Mouse (Mus musculus) frontal cortex, adult (tissue): ENCODE results near the gene Tas2r135.

Experiments
- ATAC-seq: cut with Nextera tagmentation; 2 replicates; pipeline ENCODE4 v1.9.2; 2017; ENCODE audit warnings: mild to moderate bottlenecking, moderate library complexity, mixed read lengths; ENCODE audit not compliant: low TSS enrichment

The Tas2r135 gene

DNA sequence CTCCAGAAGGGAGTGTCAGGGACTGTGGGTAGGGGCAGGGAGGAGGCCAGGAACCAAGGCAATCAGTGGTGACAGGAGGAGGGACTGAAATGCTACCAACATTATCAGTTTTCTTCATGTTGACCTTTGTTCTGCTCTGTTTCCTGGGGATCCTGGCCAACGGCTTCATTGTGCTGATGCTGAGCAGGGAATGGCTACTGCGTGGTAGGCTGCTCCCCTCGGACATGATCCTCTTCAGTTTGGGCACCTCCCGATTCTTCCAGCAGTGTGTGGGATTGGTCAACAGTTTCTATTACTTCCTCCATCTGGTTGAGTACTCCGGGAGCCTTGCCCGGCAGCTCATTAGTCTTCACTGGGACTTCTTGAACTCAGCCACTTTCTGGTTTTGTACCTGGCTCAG lies 29.2 kb downstream of the Tas2r135 start, which contains the start of gene Tas2r126:
Tas2r126 (plus strand) TSS at position 90 of the 400 bp plus-strand sequence.
- ATAC-seq: no peak

- no peak for ATAC-seq
Observed at GRCm38 (mm10) chr6:42435490-42435889, 30.3 kb downstream of the Tas2r135 start.

- no peak for ATAC-seq
Observed at GRCm38 (mm10) chr6:42441395-42441794, 36.2 kb downstream of the Tas2r135 start.

DNA sequence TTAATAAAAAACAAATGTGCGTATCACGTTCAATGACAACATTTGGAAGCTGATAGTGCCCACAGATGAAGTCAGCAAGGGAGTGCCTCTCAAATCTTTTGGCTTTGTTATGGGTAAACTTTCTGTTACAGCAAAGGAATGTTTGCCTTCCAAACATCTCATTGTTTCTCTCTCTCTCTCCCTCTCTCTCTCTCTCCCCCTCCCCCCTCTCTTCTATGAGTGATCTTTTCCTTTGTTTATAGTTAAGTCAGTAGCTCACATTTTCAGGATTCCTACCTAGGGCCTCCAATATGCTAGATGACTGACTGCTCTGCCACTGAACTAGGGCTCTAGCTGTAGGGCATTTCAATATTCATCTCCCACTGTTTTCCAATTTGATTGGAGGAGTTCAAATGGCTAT lies 39.3 kb downstream of the Tas2r135 start:
- ATAC-seq: no peak

DNA sequence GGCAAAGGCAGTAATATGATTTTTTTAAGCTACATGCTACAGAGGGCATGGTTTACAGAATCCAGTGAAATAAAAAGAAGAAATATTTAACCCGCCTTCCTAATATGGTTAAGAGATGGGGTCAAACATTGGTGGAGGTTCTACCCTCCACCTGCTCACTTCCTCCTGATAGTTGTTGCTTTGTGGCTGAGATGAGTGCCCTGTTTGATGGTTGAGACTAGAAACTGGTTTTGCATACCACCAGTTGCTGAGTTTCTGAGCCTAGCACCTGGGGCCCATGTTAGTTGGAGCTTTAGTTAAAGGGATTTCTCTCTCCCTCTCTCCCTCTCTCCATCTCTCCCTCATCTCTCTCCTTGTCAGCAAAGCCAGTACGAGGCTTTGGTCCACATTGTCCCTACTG lies 42.1 kb downstream of the Tas2r135 start:
- no peak for ATAC-seq
